Mouse (Mus musculus) T-helper 2 cell (primary cell): ENCODE results near the gene Psap.

ENCODE experiments used
- in situ Hi-C: fragments of 300-600 bp; cut with MboI, MseI; formaldehyde crosslinking; loops from one replicate; pipeline ENCODE4 v1.15.1; 2025; ENCODE audit warnings: high pct_unique_total_duplicates

Psap gene

GRCm38 (mm10) chr10:60287726-60288125 is 10.3 kb downstream of the Psap start:
- in situ Hi-C loops, result no loop called here

GRCm38 (mm10) chr10:60289216-60289615 is 11.8 kb downstream of the Psap start:
- in situ Hi-C loops, result no loop called here

- in situ Hi-C loops, result no loop called here
These were observed 12.8 kb downstream of the Psap start for GRCm38 (mm10) chr10:60290026-60290738.

- in situ Hi-C loops, result no loop called here
These were observed 13.3 kb downstream of the Psap start for GRCm38 (mm10) chr10:60290739-60291110.

- in situ Hi-C loops, result no loop called here
These were observed 14.8 kb downstream of the Psap start for GRCm38 (mm10) chr10:60292209-60292608.

- in situ Hi-C loops, result no loop called here
These were observed 17.2 kb downstream of the Psap start for GRCm38 (mm10) chr10:60294621-60295020.

- in situ Hi-C loops, result no loop called here
These were observed 17.9 kb downstream of the Psap start for GRCm38 (mm10) chr10:60295356-60295755.

GRCm38 (mm10) chr10:60296027-60296426 is 18.6 kb downstream of the Psap start:
- in situ Hi-C loops, result no loop called here

GRCm38 (mm10) chr10:60299636-60300035 is 22.2 kb downstream of the Psap start:
- in situ Hi-C loops, result loop anchor here (5.0 to 10.0 kb wide), 3 partner anchors 318 to 1955 kb away; partner anchors contain the start of gene Tacr2

GRCm38 (mm10) chr10:60303419-60303818 is 26.0 kb downstream of the Psap start:
- in situ Hi-C loops, result loop anchor here (5.0 to 10.0 kb wide), 3 partner anchors 314 to 1951 kb away; partner anchors contain the start of gene Tacr2

GRCm38 (mm10) chr10:60304854-60305628 is 27.6 kb downstream of the Psap start:
- in situ Hi-C loops, result loop anchor here (5.0 to 10.0 kb wide), 3 partner anchors 312 to 1950 kb away; partner anchors contain the start of gene Tacr2

GRCm38 (mm10) chr10:60310629-60311028 is 33.2 kb downstream of the Psap start:
- in situ Hi-C loops, result no loop called here

- in situ Hi-C loops, result no loop called here
These were observed 36.2 kb downstream of the Psap start for GRCm38 (mm10) chr10:60313606-60314005.

GRCm38 (mm10) chr10:60316166-60316565 is 38.7 kb downstream of the Psap start:
- in situ Hi-C loops, result no loop called here

GRCm38 (mm10) chr10:60328963-60329650 is 51.7 kb downstream of the Psap start:
- in situ Hi-C loops, result no loop called here

- in situ Hi-C loops, result no loop called here
These were observed 57.2 kb downstream of the Psap start for GRCm38 (mm10) chr10:60334583-60334982.

GRCm38 (mm10) chr10:60335021-60335420 is 57.6 kb downstream of the Psap start:
- in situ Hi-C loops, result no loop called here

GRCm38 (mm10) chr10:60341528-60341927 is 64.1 kb downstream of the Psap start:
- in situ Hi-C loops, result no loop called here

- in situ Hi-C loops, result no loop called here
These were observed 66.7 kb downstream of the Psap start for GRCm38 (mm10) chr10:60344111-60344510.

GRCm38 (mm10) chr10:60346056-60346455 is 68.6 kb downstream of the Psap start:
- in situ Hi-C loops, result loop anchor here (5.0 kb wide), 2 partner anchors 36 to 69 kb away; partner anchors contain the start of gene Psap

- in situ Hi-C loops, result loop anchor here (5.0 kb wide), 2 partner anchors 35 to 70 kb away; partner anchors contain the start of gene Psap
These were observed 69.4 kb downstream of the Psap start, which contains the start of gene Vsir for GRCm38 (mm10) chr10:60346701-60347405. Gene Vsir, plus strand, starts transcription at chr10:60346851.
